Mouse (Mus musculus) kidney, embryonic 15.5 days (tissue): ENCODE data around the gene Chn2. TPM values are rescaled to one million over a fixed set of nuclear protein-coding genes. Genes with fewer than 3 reads are reported as not detected.

Experiments used
- ATAC-seq: fragments of 200-750 bp; cut with Nextera tagmentation; replicated peaks from 2 replicates; pipeline ENCODE4 v1.8.0; 2017; ENCODE audit warnings: moderate TSS enrichment; ENCODE audit not compliant: low FRiP score
- H3K27ac ChIP-seq: fragments of 300-500 bp; sonication (generic); 2 replicates; pipeline ENCODE4 v1.5.1; 2015; ENCODE audit warnings: mild to moderate bottlenecking, inconsistent platforms
- H3K27me3 ChIP-seq: fragments of 300-500 bp; sonication (generic); 2 replicates; pipeline ENCODE4 v1.6.1; 2015; ENCODE audit warnings: inconsistent platforms
- H3K36me3 ChIP-seq: fragments of 300-500 bp; sonication (generic); 2 replicates; pipeline ENCODE4 v1.6.1; 2015; ENCODE audit warnings: inconsistent platforms
- H3K4me1 ChIP-seq: fragments of 300-500 bp; sonication (generic); 2 replicates; pipeline ENCODE4 v1.6.1; 2015; ENCODE audit warnings: inconsistent platforms
- H3K4me2 ChIP-seq: fragments of 300-500 bp; sonication (generic); 2 replicates; pipeline ENCODE4 v1.6.1; 2015; ENCODE audit warnings: moderate library complexity, mild to moderate bottlenecking, inconsistent platforms
- H3K4me3 ChIP-seq: fragments of 300-500 bp; sonication (generic); replicated peaks from 2 replicates; pipeline ENCODE4 v1.5.1; 2015; ENCODE audit warnings: mild to moderate bottlenecking, inconsistent platforms
- H3K9ac ChIP-seq: fragments of 300-500 bp; sonication (generic); 2 replicates; pipeline ENCODE4 v1.6.1; 2015; ENCODE audit warnings: mild to moderate bottlenecking, inconsistent platforms
- H3K9me3 ChIP-seq: fragments of 300-500 bp; sonication (generic); replicated peaks from 2 replicates; pipeline ENCODE4 v1.6.1; 2016; ENCODE audit warnings: inconsistent platforms
- WGBS: fragments of 180-500 bp; shearing (Covaris S2); methylation state at CpG from one replicate; pipeline ENCODE4 v1.1.7; 2015; ENCODE audit warnings: mixed read lengths; 5-methylcytosine and 5-hydroxymethylcytosine counted together
- polyA plus RNA-seq: library from polyadenylated mRNA; unstranded; fragments of >200 nt; fragmentation: Nextera tagmentation; extraction: Ambion mirVana; gene quantifications from 2 replicates; pipeline ENCODE4 v1.2.1, GENCODE M21; 2015

The Chn2 gene
- polyA plus RNA-seq, 1 experiment from 2014 or later = 15.5 TPM

- peaks cover 10% of the 10 kb centered on the region for H3K4me1 ChIP-seq
- no peaks in the 10 kb centered on the region for H3K9me3 ChIP-seq
- no peak overlapping the region for H3K27ac ChIP-seq
- no peak overlapping the region for H3K4me2 ChIP-seq
- no peak for ATAC-seq
- H3K36me3 ChIP-seq = no peaks in the 10 kb centered on the region
- no peak overlapping the region for H3K9ac ChIP-seq
- H3K4me3 ChIP-seq = no peak overlapping the region
- H3K27me3 ChIP-seq = peaks cover 23% of the 10 kb centered on the region
- WGBS = 70% methylated on average over 8 of the region's 8 CpGs
Observed at GRCm38 (mm10) chr6:54045748-54046721, 6.7 kb downstream of the Chn2 start.

DNA sequence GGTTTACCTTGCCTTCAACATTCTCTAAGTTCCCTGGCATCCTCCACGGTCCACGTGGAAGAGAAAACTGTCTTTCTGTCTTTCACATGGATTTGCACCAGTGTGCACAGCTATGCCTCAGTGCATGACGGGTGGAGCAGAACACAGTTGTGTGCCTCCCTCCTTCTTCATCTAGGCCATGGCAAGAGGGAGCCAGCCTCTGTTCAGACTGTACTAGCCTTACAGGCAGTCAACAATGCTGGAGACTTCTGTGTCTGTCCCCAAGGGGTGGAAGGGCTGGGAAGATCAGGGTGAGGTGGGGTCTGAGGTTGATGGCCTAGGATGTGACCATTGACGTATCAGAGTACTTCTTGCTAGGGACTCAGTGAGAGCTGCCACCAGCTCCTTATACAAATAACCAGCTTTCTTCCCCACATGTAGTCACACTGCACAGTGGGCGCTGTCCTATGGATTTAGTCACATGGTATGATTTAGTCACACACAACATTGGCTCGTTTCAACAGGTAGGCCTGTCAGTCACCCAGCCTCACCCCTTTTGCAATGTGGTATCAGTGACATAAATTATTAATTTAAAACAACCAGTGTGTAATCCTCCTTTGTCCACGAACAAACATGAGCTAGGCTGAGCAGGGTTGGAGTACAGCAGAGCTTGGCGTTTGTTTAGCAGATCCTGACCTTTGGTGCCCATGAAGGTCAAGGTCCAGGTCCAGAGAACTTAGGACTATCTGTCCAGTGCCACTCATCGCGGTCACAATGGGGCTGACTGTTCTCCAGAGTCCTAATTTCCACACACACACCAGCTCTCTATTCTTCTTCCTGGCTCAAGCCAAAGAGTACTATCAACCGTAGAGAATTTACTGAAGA lies 7.8 kb downstream of the Chn2 start:
- ATAC-seq = peak; percentile 73
- H3K9me3 ChIP-seq = no peaks in the 10 kb centered on the region
- H3K4me2 ChIP-seq = no peak overlapping the region
- H3K36me3 ChIP-seq = no peaks in the 10 kb centered on the region
- no peak overlapping the region for H3K27ac ChIP-seq
- H3K27me3 ChIP-seq = peaks cover 13% of the 10 kb centered on the region
- peaks cover 13% of the 10 kb centered on the region; the same call in 1 of the 2 replicates for H3K4me1 ChIP-seq
- 76% methylated on average over 11 of the region's 11 CpGs for WGBS
- no peak overlapping the region for H3K4me3 ChIP-seq
- H3K9ac ChIP-seq = no peak overlapping the region

GRCm38 (mm10) chr6:54048768-54049167 lies 9.4 kb downstream of the Chn2 start:
- no peak for ATAC-seq
- no peak overlapping the region for H3K4me3 ChIP-seq

GRCm38 (mm10) chr6:54051173-54051572 lies 11.8 kb downstream of the Chn2 start:
- no peak overlapping the region for H3K9ac ChIP-seq
- H3K36me3 ChIP-seq = no peaks in the 10 kb centered on the region
- 52% methylated on average over 7 of the region's 7 CpGs for WGBS
- no peak overlapping the region for H3K4me2 ChIP-seq
- no peaks in the 10 kb centered on the region for H3K9me3 ChIP-seq
- peaks cover 12% of the 10 kb centered on the region; the same call in 1 of the 2 replicates for H3K4me1 ChIP-seq
- peaks cover 7% of the 10 kb centered on the region; the same call in 1 of the 2 replicates for H3K27me3 ChIP-seq
- no peak overlapping the region for H3K4me3 ChIP-seq
- ATAC-seq = no peak
- no peak overlapping the region for H3K27ac ChIP-seq

More at GRCm38 (mm10) chr6:54048768-54049167, 9.4 kb downstream of the Chn2 start:
- WGBS = 88% methylated on average over 6 of the region's 6 CpGs
- no peaks in the 10 kb centered on the region for H3K9me3 ChIP-seq
- no peak overlapping the region for H3K27ac ChIP-seq
- H3K36me3 ChIP-seq = no peaks in the 10 kb centered on the region
- no peaks in the 10 kb centered on the region for H3K27me3 ChIP-seq
- H3K4me2 ChIP-seq = no peak overlapping the region
- H3K9ac ChIP-seq = no peak overlapping the region
- H3K4me1 ChIP-seq = peaks cover 13% of the 10 kb centered on the region; the same call in 1 of the 2 replicates

- Histone ChIP-seq H3K9ac (no peak overlapping the region), H3K27me3 (peaks cover 10% of the 10 kb centered on the region; the same call in 1 of the 2 replicates), H3K4me3 (no peak overlapping the region), H3K27ac (no peak overlapping the region), H3K4me2 (no peak overlapping the region), H3K9me3 (no peaks in the 10 kb centered on the region), H3K36me3 (no peaks in the 10 kb centered on the region), H3K4me1 (peaks cover 8% of the 10 kb centered on the region; the same call in 1 of the 2 replicates)
- WGBS = 95% methylated on average over 7 of the region's 7 CpGs
- no peak for ATAC-seq
Observed at GRCm38 (mm10) chr6:54052124-54052523, 12.8 kb downstream of the Chn2 start.

DNA sequence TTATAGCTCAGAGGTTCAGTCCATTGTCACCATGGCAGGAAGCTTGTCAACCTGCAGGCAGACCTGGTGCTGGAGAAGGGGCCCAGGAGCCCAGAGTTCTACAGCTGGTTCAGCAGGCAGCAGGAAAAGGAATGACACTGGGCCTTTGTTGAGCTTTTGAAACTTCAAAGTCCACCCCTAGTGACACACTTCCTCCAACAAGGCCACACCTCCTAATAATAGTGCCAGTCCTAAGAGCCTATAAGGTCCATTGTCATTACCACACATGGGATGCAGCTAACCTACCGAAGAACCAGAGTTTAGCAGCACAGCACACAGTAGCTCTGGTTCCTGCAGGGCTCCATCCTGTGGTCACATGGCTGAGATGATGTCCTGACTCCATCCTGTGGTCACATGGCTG lies 13.3 kb downstream of the Chn2 start:
- 81% methylated on average over 1 of the region's 1 CpGs for WGBS
- peaks cover 10% of the 10 kb centered on the region; the same call in 1 of the 2 replicates for H3K27me3 ChIP-seq
- peaks cover 8% of the 10 kb centered on the region; the same call in 1 of the 2 replicates for H3K4me1 ChIP-seq
- no peak overlapping the region for H3K9ac ChIP-seq
- H3K27ac ChIP-seq = no peak overlapping the region
- H3K9me3 ChIP-seq = no peaks in the 10 kb centered on the region
- H3K4me2 ChIP-seq = no peak overlapping the region
- no peaks in the 10 kb centered on the region for H3K36me3 ChIP-seq
- no peak overlapping the region for H3K4me3 ChIP-seq
- no peak for ATAC-seq

- Histone ChIP-seq H3K27ac (no peak overlapping the region), H3K4me1 (peaks cover 8% of the 10 kb centered on the region; the same call in 1 of the 2 replicates), H3K9ac (no peak overlapping the region), H3K4me2 (no peak overlapping the region), H3K27me3 (peaks cover 10% of the 10 kb centered on the region; the same call in 1 of the 2 replicates), H3K4me3 (no peak overlapping the region), H3K36me3 (no peaks in the 10 kb centered on the region), H3K9me3 (no peaks in the 10 kb centered on the region)
- ATAC-seq = no peak
- WGBS = 90% methylated on average over 3 of the region's 3 CpGs
Observed at GRCm38 (mm10) chr6:54053316-54053715, 14.0 kb downstream of the Chn2 start.

DNA sequence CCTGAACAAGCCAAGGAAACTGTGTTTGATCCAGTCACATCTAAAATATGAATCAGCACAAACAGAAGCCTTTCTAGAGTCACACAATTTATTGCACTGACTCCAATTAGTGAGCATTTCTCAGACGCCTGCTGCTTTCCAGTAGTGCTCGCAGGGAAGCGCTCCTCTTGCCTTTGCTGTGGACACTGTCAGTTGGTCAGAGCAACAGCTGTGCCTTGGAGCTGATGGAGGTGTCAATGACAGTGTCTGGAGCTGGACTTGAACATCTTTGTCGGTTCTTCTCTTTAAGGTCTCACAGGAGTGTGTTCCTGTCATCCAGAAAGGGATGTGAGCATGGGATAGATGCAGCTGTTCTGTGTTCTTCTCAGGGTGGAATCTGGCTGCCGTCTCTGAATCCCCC lies 16.0 kb downstream of the Chn2 start:
- H3K4me3 ChIP-seq = no peak overlapping the region
- H3K4me2 ChIP-seq = no peak overlapping the region
- H3K27ac ChIP-seq = no peak overlapping the region
- H3K9me3 ChIP-seq = no peaks in the 10 kb centered on the region
- WGBS = 67% methylated on average over 5 of the region's 5 CpGs
- H3K9ac ChIP-seq = no peak overlapping the region
- H3K27me3 ChIP-seq = peaks cover 16% of the 10 kb centered on the region; the same call in 1 of the 2 replicates
- ATAC-seq = no peak
- H3K4me1 ChIP-seq = peaks cover 17% of the 10 kb centered on the region
- H3K36me3 ChIP-seq = no peaks in the 10 kb centered on the region

DNA sequence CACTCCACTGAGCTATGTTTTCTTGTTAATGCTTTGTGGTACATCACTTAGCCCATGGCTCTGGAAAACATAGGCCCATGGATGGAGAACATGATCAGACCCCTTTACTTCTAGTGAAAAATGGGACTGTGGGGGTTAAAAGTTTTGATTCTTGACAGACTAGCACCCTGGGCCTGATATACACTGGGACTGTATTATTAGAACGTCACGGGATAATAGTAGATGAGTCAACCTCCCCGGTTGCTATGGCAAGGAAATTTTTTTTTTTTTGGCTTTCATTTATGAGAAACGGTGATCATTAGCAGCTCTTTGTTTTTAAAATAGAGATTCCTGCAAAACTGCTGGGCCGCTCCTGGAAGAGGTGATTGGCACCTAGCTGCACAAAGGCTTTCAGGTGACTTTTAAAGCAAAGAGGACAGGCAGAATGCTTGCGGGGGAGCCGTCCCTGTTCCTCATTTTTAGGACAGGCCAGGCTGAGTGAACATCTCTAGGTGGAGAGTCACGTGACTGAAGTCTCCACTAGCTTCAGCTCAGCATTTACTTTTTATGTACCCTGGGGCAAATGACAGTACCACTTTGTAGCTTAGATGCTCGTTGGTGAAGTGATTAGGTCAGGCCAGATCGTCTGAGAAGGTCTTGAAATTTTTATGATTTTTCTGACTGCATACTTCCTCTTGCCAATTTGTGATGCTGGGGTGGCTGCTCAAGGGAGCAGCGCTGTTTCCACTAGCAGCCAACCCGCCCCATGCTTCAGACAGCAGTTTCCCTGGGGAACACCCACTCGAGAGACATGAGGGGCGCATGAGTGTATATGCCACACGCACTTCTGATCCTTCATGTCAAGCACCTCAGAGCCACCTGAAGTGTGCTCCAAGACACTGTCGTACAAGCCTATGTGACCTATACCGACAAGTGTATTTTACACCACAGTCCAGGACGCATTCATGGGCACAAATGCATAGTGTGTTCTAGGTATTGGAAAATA lies 17.5 kb downstream of the Chn2 start:
- peaks cover 16% of the 10 kb centered on the region; the same call in 1 of the 2 replicates for H3K27me3 ChIP-seq
- H3K4me1 ChIP-seq = peaks cover 16% of the 10 kb centered on the region
- no peaks in the 10 kb centered on the region for H3K9me3 ChIP-seq
- no peak overlapping the region for H3K9ac ChIP-seq
- H3K4me2 ChIP-seq = no peak overlapping the region
- 69% methylated on average over 18 of the region's 18 CpGs for WGBS
- H3K36me3 ChIP-seq = no peaks in the 10 kb centered on the region
- no peak overlapping the region for H3K27ac ChIP-seq
- H3K4me3 ChIP-seq = no peak overlapping the region
- ATAC-seq = no peak

GRCm38 (mm10) chr6:54057661-54058060 lies 18.3 kb downstream of the Chn2 start:
- no peak overlapping the region for H3K9ac ChIP-seq
- H3K36me3 ChIP-seq = no peaks in the 10 kb centered on the region
- WGBS = 82% methylated on average over 10 of the region's 10 CpGs
- H3K4me1 ChIP-seq = peaks cover 22% of the 10 kb centered on the region
- H3K4me2 ChIP-seq = no peak overlapping the region
- no peak overlapping the region for H3K27ac ChIP-seq
- no peaks in the 10 kb centered on the region for H3K9me3 ChIP-seq
- no peak for ATAC-seq
- H3K4me3 ChIP-seq = no peak overlapping the region
- H3K27me3 ChIP-seq = peaks cover 16% of the 10 kb centered on the region; the same call in 1 of the 2 replicates

- 53% methylated on average over 8 of the region's 8 CpGs for WGBS
- peak overlapping the region; percentile 34; the same call in 1 of the 2 replicates for H3K27ac ChIP-seq
- no peak overlapping the region for H3K4me2 ChIP-seq
- H3K9ac ChIP-seq = no peak overlapping the region
- H3K4me1 ChIP-seq = peaks cover 28% of the 10 kb centered on the region
- H3K27me3 ChIP-seq = peaks cover 16% of the 10 kb centered on the region; the same call in 1 of the 2 replicates
- no peak for ATAC-seq
- no peak overlapping the region for H3K4me3 ChIP-seq
- H3K9me3 ChIP-seq = no peaks in the 10 kb centered on the region
- no peaks in the 10 kb centered on the region for H3K36me3 ChIP-seq
Observed at GRCm38 (mm10) chr6:54058837-54059236, 19.5 kb downstream of the Chn2 start.
